Mouse (Mus musculus) left cerebral cortex, postnatal 36 days (tissue): Measurements from ENCODE around the gene Capn3. TPM values are rescaled to one million over a fixed set of nuclear protein-coding genes. Genes with fewer than 3 reads are reported as not detected.

Experiments
- DNase-seq, 2 experiments: peaks; one replicate each; pipeline ENCODE4 v3.0.0; 2021 to 2022; ENCODE audit warnings: low spot score in 2 of 2, mixed read lengths in 1 of 2
- intact Hi-C: fragments of 180-260 bp; cut with DNase I; formaldehyde crosslinking; loops from one replicate; pipeline ENCODE4 v1.15.1; 2025
- total RNA-seq, 2 experiments: library from RNA; stranded (reverse); gene quantifications; 2 replicates each; pipeline ENCODE4 v1.2.3; 2021

Gene Capn3
- total RNA-seq, result 1 to 10 TPM; 4.0 to 4.4 TPM

DNA sequence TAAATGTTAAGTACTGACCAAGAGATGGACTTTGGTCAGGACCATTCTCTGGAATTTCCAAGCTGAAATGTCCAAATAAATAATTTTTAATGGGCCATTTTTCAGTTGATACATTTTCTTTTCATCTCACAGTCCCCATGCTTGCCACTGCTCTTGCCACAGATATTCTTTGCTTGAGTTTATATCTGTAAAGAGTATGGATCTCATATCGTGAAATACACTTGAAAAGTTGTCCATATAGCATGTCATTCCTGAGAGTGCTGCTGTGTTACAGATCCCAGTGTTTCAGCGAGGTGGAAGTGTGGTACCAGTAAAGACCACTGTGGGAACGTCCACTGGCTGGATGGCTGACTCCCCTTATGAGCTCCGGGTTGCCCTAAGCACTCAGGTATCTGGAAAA lies at the start of gene Capn3:
Gene Capn3, plus strand, starts transcription at position 301 of the 400 bp plus-strand sequence.
- DNase-seq, result no peak
- intact Hi-C loops, result no loop called here

GRCm38 (mm10) chr2:120411096-120411628 lies 44.7 kb upstream of the Capn3 start:
- DNase-seq, result no peak
- intact Hi-C loops, result no loop called here

DNA sequence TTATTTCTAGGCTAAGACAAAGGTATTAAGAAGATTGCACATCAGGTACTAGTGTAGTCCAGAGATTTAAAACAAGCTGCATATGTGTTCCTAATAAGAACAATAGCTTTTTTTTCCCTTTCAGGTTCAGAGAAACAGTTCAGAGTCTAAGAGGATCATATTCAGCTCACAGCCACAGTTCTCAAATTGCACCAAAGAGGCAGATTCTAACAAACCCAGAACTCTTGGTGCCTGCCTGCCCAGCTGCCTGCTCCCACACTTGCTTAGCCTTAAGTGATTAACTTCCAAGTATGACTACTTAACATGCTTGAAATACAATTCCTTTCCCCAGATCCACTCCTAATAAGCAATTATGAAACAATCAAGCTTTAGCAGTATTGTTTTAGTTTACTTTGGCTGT lies 41.7 kb upstream of the Capn3 start:
- DNase-seq, result no peak
- intact Hi-C loops, result no loop called here

DNA sequence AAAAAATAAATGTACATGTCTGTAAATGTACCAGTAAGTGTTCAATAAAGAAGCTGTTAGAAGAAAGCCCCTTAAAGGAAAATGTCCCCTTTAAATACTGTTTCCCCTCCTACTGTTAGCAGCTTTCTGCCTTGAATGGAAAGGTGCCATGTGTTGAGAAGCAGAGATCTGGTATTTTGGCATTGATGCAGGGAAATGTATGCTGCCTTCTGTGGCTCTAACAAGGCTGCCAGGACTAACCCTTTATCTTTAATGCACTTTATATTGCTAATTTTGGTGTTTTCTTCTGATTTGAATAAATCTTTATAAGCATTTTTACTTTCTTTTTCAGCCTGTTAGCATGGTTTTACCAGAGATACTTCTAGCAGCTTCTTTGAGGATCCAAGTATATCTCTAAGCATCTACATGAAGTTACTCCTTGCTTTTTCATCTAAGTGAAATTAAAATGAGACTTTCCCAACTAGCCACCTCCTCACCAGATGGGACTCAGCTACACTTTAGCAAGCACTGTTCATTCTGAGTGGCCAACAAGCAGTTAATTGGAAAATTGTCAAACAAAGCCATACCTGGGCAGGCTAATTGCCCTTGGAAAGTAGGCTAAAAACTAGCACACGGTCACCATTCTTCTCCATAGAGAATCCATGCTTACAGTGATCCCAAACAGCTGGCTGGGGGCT lies 40.9 kb upstream of the Capn3 start:
- intact Hi-C loops, result no loop called here
- DNase-seq, result peak; percentile 12 to 33

DNA sequence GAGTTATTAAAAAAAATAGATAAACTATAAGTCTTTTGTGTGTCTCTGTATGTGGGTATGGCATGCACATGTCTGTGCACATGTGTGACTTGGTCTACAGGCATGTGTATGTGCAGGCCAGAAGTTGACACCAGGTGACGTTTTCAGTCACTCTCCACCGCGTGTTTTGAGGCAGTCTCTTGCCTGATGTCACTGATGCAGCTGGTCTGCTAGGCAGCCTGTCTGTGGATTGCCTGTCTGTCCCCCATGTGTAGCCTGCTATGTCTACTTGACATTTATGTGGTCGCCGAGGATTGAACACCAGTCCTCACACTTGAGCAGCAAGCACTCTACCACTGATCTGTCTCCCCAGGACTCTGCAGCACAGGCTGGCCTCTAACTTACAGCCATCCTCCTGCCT lies 31.4 kb upstream of the Capn3 start:
- no peak for DNase-seq
- intact Hi-C loops, result no loop called here

DNA sequence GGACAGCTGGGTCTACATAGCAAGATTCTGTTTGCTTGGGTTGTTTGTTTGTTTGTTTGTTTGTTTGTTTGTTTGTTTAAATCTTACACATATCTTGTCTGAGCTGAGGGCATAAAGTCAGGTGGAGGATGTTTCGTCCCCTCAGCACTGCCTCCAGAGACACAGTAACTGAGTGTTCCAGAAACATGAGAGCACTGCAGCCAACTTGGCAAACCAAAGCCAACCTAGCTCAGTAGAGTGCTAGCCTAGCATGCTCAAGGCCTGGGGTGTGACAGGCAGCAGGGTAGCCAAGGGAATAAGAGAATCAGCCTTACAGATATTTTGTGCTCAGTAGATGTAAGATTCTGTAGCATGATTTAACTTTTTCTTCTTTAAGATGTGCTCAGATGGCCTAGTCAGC lies 11.3 kb upstream of the Capn3 start:
- intact Hi-C loops, result no loop called here
- no peak for DNase-seq

- no peak for DNase-seq
- intact Hi-C loops, result no loop called here
Observed at GRCm38 (mm10) chr2:120446373-120446772, 9.4 kb upstream of the Capn3 start.

- intact Hi-C loops, result no loop called here
- no peak for DNase-seq
Observed at GRCm38 (mm10) chr2:120447306-120447705, 8.5 kb upstream of the Capn3 start.

- intact Hi-C loops, result no loop called here
- DNase-seq, result no peak
Observed at GRCm38 (mm10) chr2:120450724-120451123, 5.1 kb upstream of the Capn3 start.

DNA sequence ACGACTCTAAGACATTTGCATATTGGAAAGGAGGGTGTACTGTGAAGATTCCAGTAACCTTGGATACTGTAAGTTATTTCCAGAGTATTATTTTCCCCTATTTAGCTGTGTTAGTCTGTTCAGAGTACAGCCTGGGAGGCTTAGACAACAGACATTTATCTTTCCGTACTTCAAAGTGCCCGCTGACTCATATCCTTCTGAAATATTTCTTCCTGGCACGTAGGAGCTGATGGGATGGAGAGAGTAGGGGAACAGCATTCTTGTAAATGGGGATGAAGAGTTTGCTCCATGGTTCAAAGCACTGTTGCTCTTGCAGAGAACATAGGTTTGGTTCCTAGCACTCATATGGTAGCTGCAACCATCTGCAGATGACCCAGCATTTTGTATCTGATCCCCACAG lies 3.2 kb upstream of the Capn3 start:
- intact Hi-C loops, result no loop called here
- no peak for DNase-seq

GRCm38 (mm10) chr2:120454987-120455386 lies 832 bp upstream of the Capn3 start:
- intact Hi-C loops, result no loop called here
- no peak for DNase-seq

GRCm38 (mm10) chr2:120460216-120460615 lies 4.4 kb downstream of the Capn3 start:
- intact Hi-C loops, result no loop called here
- DNase-seq, result no peak

- DNase-seq, result no peak
- intact Hi-C loops, result no loop called here
Observed at GRCm38 (mm10) chr2:120463328-120463727, 7.5 kb downstream of the Capn3 start.

- intact Hi-C loops, result no loop called here
- DNase-seq, result no peak
Observed at GRCm38 (mm10) chr2:120464091-120464490, 8.3 kb downstream of the Capn3 start.

- intact Hi-C loops, result no loop called here
- no peak for DNase-seq
Observed at GRCm38 (mm10) chr2:120464732-120465396, 9.0 kb downstream of the Capn3 start.

DNA sequence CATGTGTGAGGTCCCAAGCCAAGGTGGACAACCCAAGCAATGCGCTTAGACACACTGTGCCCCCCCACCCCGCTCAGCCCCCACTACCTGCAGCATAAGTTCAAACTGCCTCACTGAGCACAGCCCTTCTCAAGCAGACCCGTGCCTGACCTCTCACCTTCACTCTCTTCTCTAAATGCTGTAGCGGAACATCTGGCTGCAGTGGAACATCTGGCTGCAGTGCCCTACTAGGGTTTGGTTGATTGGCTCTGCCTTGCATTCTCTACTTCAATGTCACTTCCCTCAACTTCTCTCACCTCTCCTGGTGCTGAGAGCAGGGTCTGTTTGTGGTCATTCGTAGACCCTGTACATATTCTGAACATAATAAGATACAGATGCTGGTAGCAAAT lies 9.6 kb downstream of the Capn3 start:
- DNase-seq, result no peak
- intact Hi-C loops, result no loop called here

GRCm38 (mm10) chr2:120468011-120468410 lies 12.2 kb downstream of the Capn3 start:
- intact Hi-C loops, result no loop called here
- DNase-seq, result no peak

DNA sequence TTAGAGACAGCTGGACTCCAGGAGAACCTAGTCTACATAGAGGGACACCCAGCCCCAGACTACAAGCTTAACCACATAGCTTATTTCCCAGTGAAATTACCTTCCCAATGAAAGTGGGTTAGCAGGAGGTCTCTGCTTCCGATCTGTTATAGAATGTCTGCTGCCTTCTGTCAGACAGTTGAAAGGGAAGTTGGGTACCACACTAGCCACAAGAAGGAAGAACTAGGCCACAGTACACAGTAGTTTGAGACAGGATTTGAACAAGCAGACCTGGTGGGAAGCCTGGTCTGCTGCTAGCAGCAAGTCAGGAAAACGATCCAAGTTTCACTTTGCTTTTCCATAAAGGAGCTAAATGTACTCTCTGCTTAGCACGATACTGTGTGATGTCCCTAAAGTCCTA lies 13.4 kb downstream of the Capn3 start:
- intact Hi-C loops, result no loop called here
- no peak for DNase-seq

DNA sequence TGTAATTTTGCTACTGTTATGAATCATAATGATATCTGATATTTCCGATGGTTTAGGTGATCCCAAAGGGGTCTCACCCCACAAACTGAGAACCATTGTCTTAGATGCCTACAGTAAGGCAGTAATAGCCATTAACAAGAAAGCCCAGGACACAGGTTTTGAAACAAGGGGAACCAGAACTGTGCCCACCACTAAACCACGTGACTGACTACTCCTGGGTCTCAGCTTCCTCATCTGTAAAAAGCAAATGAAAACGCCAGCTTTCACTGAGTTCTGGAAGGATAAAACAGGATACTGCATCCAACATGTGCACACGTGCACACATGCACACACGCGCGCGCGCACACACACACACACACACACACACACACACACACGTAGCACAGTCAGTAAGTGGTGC lies 13.9 kb downstream of the Capn3 start:
- no peak for DNase-seq
- intact Hi-C loops, result loop anchor here (10.0 kb wide), 1 partner anchor 185 kb away; no protein-coding TSS in a partner anchor

DNA sequence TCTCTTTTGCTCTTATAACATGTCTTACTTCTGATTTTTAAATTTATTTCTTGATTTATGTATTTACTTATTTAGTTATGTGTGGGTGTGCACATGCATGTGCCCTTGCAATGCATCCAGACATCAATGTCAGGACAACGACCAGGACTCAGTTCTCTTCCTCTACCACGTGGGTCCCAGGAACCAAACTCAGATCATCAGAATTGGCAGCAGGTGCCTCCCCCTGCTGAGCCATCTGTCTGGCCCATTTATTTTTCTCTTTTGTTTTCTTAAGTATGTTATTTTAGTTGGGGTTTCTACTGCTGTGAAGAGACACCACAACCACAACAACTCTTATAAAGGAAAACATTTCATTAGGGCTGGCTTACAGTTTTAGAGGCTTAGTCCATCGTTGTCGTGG lies 15.0 kb downstream of the Capn3 start:
- intact Hi-C loops, result loop anchor here (10.0 kb wide), 1 partner anchor 184 kb away; no protein-coding TSS in a partner anchor
- no peak for DNase-seq
